Mouse (Mus musculus): ENCODE measurements around the gene BC051142. TPM values are rescaled to one million over a fixed set of nuclear protein-coding genes. Genes with fewer than 3 reads are reported as not detected.
"Not testable (repeated sequence)": the region's sequence is repeated elsewhere in the genome, so short reads cannot be mapped to it uniquely, and the experiment has no call there.

Gene BC051142
- polyA plus RNA-seq, 1 experiment = 0.75 TPM

DNA sequence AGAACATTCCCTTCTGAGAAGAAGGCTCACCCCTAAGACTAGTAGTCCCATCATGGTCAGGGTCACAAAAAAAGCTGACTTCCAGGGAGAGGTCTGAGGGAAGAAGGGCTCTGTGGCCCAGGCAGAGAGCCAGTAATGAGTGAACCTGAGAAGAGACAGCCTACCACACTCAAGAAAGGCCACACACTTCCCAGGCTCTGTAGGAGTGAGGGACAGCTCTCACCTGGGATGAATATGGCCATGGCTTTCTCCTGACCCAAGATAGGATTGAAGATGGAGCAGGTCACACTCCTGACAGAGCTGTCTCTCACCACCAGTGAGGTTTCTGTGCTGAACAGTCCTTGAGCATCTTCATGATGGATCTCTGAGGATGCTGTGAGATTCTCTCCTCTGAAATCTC, 94.2 kb downstream of the BC051142 start:
- TF ChIP-seq POLR2A (IDR thresholded peaks at IDR 0.05; ENCODE audit: borderline replicate concordance, extremely low read depth, low read depth, low read length) = no peak
- no peak for TF ChIP-seq CTCF (IDR thresholded peaks at IDR 0.05; ENCODE audit: insufficient read depth, low read length)
- Histone ChIP-seq H3K4me1 (ENCODE audit: control insufficient read depth, insufficient read depth, low read length) (no peaks in the 10 kb centered on the region), H3K4me3 (replicated peaks; ENCODE audit: extremely low read depth, low read depth, low read length) (no peak overlapping the region)
- no peak for DNase-seq

DNA sequence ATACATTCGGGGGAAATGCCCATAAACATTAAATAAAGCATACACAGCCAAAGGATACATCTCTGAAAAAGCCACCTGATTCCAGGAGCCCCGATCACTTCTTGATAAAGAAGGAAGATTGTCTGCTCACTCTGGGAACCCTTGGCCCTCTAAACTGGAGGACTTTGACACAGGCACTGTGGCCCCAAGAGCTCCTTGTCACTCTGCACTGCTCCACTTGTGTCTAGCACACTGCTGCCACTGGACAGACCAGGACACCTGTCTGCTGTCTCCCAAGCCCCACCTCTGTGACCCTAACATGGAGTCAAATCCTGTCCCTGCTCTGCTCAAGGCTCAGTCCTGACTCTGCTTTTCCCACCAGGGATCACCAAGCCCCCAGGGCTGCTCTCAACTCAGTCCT, 96.5 kb downstream of the BC051142 start:
- DNase-seq; H3K4me1 ChIP-seq (ENCODE audit: control insufficient read depth, insufficient read depth, low read length); H3K4me3 ChIP-seq (replicated peaks; ENCODE audit: extremely low read depth, low read depth, low read length): not testable (repeated sequence)
- 74% methylated on average over 2 of the region's 2 CpGs for WGBS

DNA sequence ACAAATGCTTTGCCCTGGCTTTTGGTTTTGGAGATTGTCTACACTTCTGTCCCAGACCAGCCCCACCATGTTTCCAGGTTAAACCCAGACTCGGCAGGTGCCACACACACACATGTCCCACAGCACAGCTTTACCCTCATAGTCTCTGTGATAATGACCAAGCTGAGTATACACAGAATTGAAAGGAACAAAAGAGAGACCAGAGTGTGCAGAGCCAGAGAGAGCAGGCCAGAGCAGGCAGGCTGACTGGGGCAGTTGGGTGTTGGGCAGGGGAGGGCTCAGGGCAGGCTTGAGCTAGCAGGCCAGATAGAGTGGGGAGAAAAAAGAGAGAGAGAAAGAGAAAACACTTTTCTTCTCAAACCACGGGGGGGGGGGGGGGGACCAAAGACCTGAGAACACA, 97.9 kb downstream of the BC051142 start:
- WGBS = 93% methylated on average over 1 of the region's 2 CpGs
- no peaks in the 10 kb centered on the region for H3K4me1 ChIP-seq (ENCODE audit: control insufficient read depth, insufficient read depth, low read length)
- H3K4me3 ChIP-seq (replicated peaks; ENCODE audit: extremely low read depth, low read depth, low read length) = no peak overlapping the region
- no peak for DNase-seq
- TF ChIP-seq POLR2A (IDR thresholded peaks at IDR 0.05; ENCODE audit: borderline replicate concordance, extremely low read depth, low read depth, low read length) (no peak), CTCF (IDR thresholded peaks at IDR 0.05; ENCODE audit: insufficient read depth, low read length) (no peak)

DNA sequence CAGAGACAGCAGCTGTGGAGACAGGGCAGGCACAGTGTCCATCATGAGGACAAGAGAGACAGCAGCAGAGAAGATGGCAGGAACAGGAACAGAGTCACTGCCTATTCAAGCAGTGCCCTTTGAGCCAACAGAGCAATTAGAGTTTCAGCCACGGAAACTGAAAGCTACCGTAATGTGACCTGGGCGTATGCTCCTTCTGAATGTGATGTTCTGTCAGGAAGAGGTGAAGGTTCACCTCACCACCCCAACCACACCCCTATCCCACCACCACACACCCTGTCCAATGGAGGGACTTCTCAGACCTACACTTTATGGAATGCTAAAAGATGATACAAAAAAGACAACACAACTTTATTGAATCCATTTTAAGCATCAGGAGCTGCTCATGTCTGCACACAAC, 98.7 kb downstream of the BC051142 start:
- not testable (repeated sequence) for H3K4me3 ChIP-seq (replicated peaks; ENCODE audit: extremely low read depth, low read depth, low read length); DNase-seq; H3K4me1 ChIP-seq (ENCODE audit: control insufficient read depth, insufficient read depth, low read length)
- 72% methylated on average over 3 of the region's 3 CpGs for WGBS

DNA sequence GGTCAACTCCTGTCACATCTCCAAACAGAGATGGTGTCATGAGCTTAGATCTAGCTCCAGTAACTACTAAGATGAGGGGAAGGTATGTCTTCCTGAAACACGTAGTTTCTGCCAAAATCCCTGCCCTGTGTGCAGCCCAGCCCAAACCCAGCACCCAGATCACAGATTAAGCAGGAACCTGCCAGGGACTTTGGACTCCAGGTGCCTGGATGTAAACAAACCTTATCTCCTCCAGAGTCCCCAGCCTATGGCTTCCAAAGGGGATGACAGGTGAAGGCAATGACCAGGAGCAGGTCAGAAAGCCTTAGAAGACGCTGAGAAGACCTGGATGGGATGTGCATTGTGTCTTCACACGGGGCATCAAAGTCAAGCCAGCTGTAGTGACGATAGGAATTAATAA, 99.1 kb downstream of the BC051142 start:
- WGBS = 73% methylated on average over 4 of the region's 4 CpGs

DNA sequence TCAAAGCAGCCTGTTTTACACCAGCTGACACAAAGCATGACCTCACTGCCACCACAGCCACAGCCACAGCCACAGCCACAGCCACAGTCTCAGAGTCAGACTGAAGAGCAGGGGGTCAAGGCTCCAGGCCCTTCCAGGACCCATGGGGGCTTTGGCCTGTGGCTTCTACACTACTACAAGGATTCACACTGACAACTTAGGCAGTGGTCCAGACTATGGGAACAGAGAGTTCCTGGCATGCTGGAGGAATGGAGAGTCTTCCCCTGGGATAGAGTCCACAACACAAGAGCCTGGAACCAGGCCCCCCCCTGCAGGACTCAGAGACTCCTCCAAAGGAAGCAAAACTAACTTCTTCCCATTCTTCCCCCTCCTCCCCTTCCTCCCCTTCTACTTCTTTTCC, 109.0 kb downstream of the BC051142 start:
- TF ChIP-seq CTCF (IDR thresholded peaks at IDR 0.05; ENCODE audit: insufficient read depth, low read length) (no peak), POLR2A (IDR thresholded peaks at IDR 0.05; ENCODE audit: borderline replicate concordance, extremely low read depth, low read depth, low read length) (no peak)
- Histone ChIP-seq H3K4me3 (replicated peaks; ENCODE audit: extremely low read depth, low read depth, low read length) (no peak overlapping the region), H3K4me1 (ENCODE audit: control insufficient read depth, insufficient read depth, low read length) (no peaks in the 10 kb centered on the region)
- DNase-seq = no peak

More for the DNA sequence above, 99.1 kb downstream of the BC051142 start:
- not testable (repeated sequence) for H3K4me1 ChIP-seq (ENCODE audit: control insufficient read depth, insufficient read depth, low read length); DNase-seq; H3K4me3 ChIP-seq (replicated peaks; ENCODE audit: extremely low read depth, low read depth, low read length)

Other genes with a start within 250 kb of the BC051142 start
- 146 and 187 TPM in 2 replicates for gene H2-DMb1, start 245.7 kb upstream of the BC051142 start, polyA plus RNA-seq (2012; rRNA removed)
- 45.1 and 46.3 TPM in 2 replicates for gene Tap1, start 211.3 kb upstream of the BC051142 start, polyA plus RNA-seq (2012; rRNA removed)
- gene Psmb9, start 211.1 kb upstream of the BC051142 start, polyA plus RNA-seq (2012; rRNA removed) = 83.8 and 99.1 TPM in 2 replicates
- gene Psmb8, start 201.1 kb upstream of the BC051142 start, polyA plus RNA-seq (2012; rRNA removed) = 112 and 130 TPM in 2 replicates
- 68.8 and 70.9 TPM in 2 replicates for gene Tap2, start 195.3 kb upstream of the BC051142 start, polyA plus RNA-seq (2012; rRNA removed)
- 18.8 and 34.6 TPM in 2 replicates for gene H2-Ob, start 159.9 kb upstream of the BC051142 start, polyA plus RNA-seq (2012; rRNA removed)
- gene H2-Ab1, start 141.1 kb upstream of the BC051142 start, polyA plus RNA-seq (2012; rRNA removed) = 1,370 and 1,736 TPM in 2 replicates
- gene H2-Aa, start 111.0 kb upstream of the BC051142 start, polyA plus RNA-seq (2012; rRNA removed) = 544 and 571 TPM in 2 replicates
- gene H2-Eb1, start 93.0 kb upstream of the BC051142 start, polyA plus RNA-seq (2012; rRNA removed) = 256 and 285 TPM in 2 replicates
- 0.63 and 1.2 TPM in 2 replicates for gene H2-Eb2, start 73.2 kb upstream of the BC051142 start, polyA plus RNA-seq (2012; rRNA removed)
- gene Btnl2, start 44.0 kb upstream of the BC051142 start, polyA plus RNA-seq (2012; rRNA removed) = 0.37 and 0.78 TPM in 2 replicates
- 0.06 and 0.07 TPM in 2 replicates for gene Btnl1, start 21.7 kb upstream of the BC051142 start, polyA plus RNA-seq (2012; rRNA removed)
- gene Btnl4, start 78.5 kb downstream of the BC051142 start, polyA plus RNA-seq (2012; rRNA removed) = 0.08 TPM in 1 of 2 replicates, not detected in the other
- 0.15 TPM in 1 of 2 replicates, not detected in the other for gene Btnl6, start 118.5 kb downstream of the BC051142 start, polyA plus RNA-seq (2012; rRNA removed)
- gene Notch4, start 165.4 kb downstream of the BC051142 start, polyA plus RNA-seq (2012; rRNA removed) = 105 and 168 TPM in 2 replicates
- gene Gpsm3, start 191.0 kb downstream of the BC051142 start, polyA plus RNA-seq (2012; rRNA removed) = 32.2 and 35.6 TPM in 2 replicates
- gene Pbx2, start 192.4 kb downstream of the BC051142 start, polyA plus RNA-seq (2012; rRNA removed) = 87.8 and 88.3 TPM in 2 replicates
- gene Ager, start 199.0 kb downstream of the BC051142 start, polyA plus RNA-seq (2012; rRNA removed) = 1,792 and 1,921 TPM in 2 replicates
- gene Rnf5, start 204.9 kb downstream of the BC051142 start, polyA plus RNA-seq (2012; rRNA removed) = 52.0 and 83.7 TPM in 2 replicates
- 172 TPM in 2 replicates for gene Agpat1, start 205.4 kb downstream of the BC051142 start, polyA plus RNA-seq (2012; rRNA removed)
- gene Egfl8, start 217.2 kb downstream of the BC051142 start, polyA plus RNA-seq (2012; rRNA removed) = 5.7 and 8.2 TPM in 2 replicates
- gene Ppt2, start 229.7 kb downstream of the BC051142 start, polyA plus RNA-seq (2012; rRNA removed) = 38.7 and 40.9 TPM in 2 replicates
- 5.2 and 6.7 TPM in 2 replicates for gene Prrt1, start 230.7 kb downstream of the BC051142 start, polyA plus RNA-seq (2012; rRNA removed)
- 2.4 and 2.9 TPM in 2 replicates for gene Fkbpl, start 245.9 kb downstream of the BC051142 start, polyA plus RNA-seq (2012; rRNA removed)
- gene Atf6b, start 248.3 kb downstream of the BC051142 start, polyA plus RNA-seq (2012; rRNA removed) = 81.8 and 88.0 TPM in 2 replicates